Mouse (Mus musculus) hindlimb bud, embryonic 11.5 days (tissue): ENCODE results near the gene Tgif2lx2.
"Not testable (repeated sequence)": the region's sequence is repeated elsewhere in the genome, so short reads cannot be mapped to it uniquely, and the experiment has no call there.

Experiments used
- DNase-seq: peaks from one replicate; pipeline ENCODE4 v3.0.0-alpha.2; 2012; ENCODE audit warnings: low read depth, low spot score; ENCODE audit errors: extremely low spot score

Tgif2lx2 gene

DNA sequence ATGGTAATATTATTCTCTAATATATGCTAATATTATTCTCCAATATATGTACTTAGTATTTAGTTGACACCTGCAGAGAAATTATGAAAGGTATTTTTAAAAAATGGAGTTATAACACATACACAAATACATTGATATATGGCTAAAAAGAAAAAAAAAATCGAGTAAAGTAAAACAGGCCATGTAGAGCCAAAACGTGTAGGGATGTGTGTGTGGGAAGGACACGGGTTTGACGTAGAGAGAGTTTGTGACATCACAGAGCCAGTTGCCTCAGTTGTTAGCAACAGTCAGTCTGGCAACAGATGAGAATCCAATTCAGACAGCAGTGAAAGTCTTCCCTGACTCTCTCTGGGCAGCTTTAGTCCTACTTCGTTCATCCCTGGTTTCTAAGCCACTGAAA is at the start of gene Tgif2lx2:
Gene Tgif2lx2, plus strand, starts transcription at position 301 of the 400 bp plus-strand sequence.
- not testable (repeated sequence) for DNase-seq
